Mouse (Mus musculus): ENCODE measurements at regions not wholly inside any gene's neighbourhood (a gene's known extent, or its start where the extent isn't known, plus 50 kb on each side); places are given as distances from the start of the nearest gene placed in this dataset.

- ATAC-seq (ENCODE audit: insufficient number of reproducible peaks, low FRiP score, low TSS enrichment, low read depth) = no peak
- Histone ChIP-seq H3K36me3 (ENCODE audit: control insufficient read depth, insufficient read depth, low read length) (no peaks in the 10 kb centered on the region), H3K4me3 (ENCODE audit: low read depth, low read length) (no peak overlapping the region), H3K9me3 (ENCODE audit: control insufficient read depth, low read length) (no peaks in the 10 kb centered on the region), H3K4me2 (ENCODE audit: low read depth, severe bottlenecking) (no peak overlapping the region), H3K4me1 (ENCODE audit: control insufficient read depth, insufficient read depth, low read length) (no peaks in the 10 kb centered on the region), H3K27me3 (ENCODE audit: control insufficient read depth, insufficient read depth, low read length) (no peaks in the 10 kb centered on the region), H3K9ac (ENCODE audit: low read length) (no peak overlapping the region), H3K27ac (replicated peaks; ENCODE audit: low read depth, low read length) (no peak overlapping the region)
- no peak for DNase-seq (ENCODE audit: low spot score)
- 92% methylated on average over 4 of the region's 4 CpGs for WGBS
Observed at GRCm38 (mm10) chr8:49543321-49543720, 699.6 kb upstream of the Tenm3 start.

- no peak overlapping the region for H3K4me3 ChIP-seq (ENCODE audit: low read depth, low read length)
- no peak for ATAC-seq (ENCODE audit: insufficient number of reproducible peaks, low FRiP score, low TSS enrichment, low read depth)
- WGBS = 63% methylated on average over 5 of the region's 5 CpGs
Observed at GRCm38 (mm10) chr8:49541337-49541736, 697.6 kb upstream of the Tenm3 start.

DNA sequence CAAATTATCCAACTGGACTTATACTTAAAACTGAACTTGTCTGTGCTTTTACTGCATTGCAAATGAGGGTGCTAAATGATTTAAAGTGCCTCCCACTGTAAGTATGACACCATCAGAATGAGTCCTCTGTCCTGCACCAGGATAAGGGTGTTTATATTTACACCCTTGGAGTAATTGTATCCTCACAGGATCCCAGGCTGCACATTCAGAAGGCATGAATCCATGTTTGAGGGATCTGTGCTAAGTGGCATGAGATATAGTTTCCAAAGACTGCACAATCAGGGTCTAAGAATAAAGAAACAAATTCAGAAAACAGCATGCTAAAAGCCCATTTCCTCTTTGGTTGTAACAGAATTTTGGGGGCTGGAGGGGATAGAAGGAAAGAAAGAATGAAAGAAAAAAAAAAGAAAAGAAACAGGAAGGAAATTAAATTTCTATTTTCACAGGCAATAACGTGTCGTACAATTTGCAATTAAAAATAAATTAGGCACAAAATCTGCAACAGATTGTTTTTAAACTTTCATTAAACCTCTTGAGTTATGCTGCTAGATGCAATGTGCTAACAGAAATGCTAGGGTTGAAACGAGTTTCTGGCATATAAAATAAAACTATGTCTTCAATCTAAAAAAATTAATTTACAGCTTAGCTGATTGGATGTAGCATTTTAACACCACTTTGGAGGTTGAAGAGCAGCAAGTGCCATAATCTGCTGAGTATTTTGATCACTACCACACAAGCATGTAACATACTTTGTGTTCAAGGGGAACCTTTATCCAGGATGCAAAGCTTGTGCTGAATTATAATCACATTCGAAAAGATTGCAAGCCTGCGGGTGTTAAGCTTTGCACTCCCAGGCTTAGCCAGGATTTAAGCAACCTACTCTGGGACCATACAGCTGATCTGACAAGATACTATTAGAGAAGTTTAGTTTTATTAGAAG lies 689.9 kb upstream of the Tenm3 start:
- ATAC-seq (ENCODE audit: insufficient number of reproducible peaks, low FRiP score, low TSS enrichment, low read depth) = no peak

More at GRCm38 (mm10) chr8:49541337-49541736, 697.6 kb upstream of the Tenm3 start:
- Histone ChIP-seq H3K4me1 (ENCODE audit: control insufficient read depth, insufficient read depth, low read length) (no peaks in the 10 kb centered on the region), H3K4me2 (ENCODE audit: low read depth, severe bottlenecking) (no peak overlapping the region), H3K9ac (ENCODE audit: low read length) (no peak overlapping the region), H3K27me3 (ENCODE audit: control insufficient read depth, insufficient read depth, low read length) (no peaks in the 10 kb centered on the region), H3K9me3 (ENCODE audit: control insufficient read depth, low read length) (no peaks in the 10 kb centered on the region), H3K36me3 (ENCODE audit: control insufficient read depth, insufficient read depth, low read length) (no peaks in the 10 kb centered on the region), H3K27ac (replicated peaks; ENCODE audit: low read depth, low read length) (no peak overlapping the region)
- no peak for DNase-seq (ENCODE audit: low spot score)

DNA sequence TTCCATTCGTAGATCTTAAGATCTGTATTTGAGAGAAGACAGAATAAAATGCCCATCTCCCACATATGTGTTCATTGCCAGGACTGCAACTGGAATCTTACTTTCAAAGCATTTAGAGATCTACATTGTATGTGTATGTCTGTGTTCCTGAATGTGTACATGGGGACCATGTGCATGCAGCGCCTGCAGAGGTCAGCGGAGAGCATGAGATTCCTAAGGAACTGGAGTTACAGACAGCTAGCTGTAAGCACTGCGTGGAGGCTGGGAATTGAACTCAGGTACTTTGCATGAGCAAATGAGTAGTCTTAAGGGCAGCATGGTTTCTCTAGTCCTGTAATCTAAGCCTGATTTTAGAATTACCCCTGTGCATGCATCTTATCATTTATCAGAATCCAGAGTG lies 685.5 kb upstream of the Tenm3 start:
- ATAC-seq (ENCODE audit: insufficient number of reproducible peaks, low FRiP score, low TSS enrichment, low read depth) (no peak), DNase-seq (ENCODE audit: low spot score) (peak; percentile 31)
- no peak overlapping the region for H3K4me3 ChIP-seq (ENCODE audit: low read depth, low read length)
- H3K9ac ChIP-seq (ENCODE audit: low read length) = no peak overlapping the region
- no peak overlapping the region for H3K27ac ChIP-seq (replicated peaks; ENCODE audit: low read depth, low read length)
- no peaks in the 10 kb centered on the region for H3K4me1 ChIP-seq (ENCODE audit: control insufficient read depth, insufficient read depth, low read length)
- no peaks in the 10 kb centered on the region for H3K9me3 ChIP-seq (ENCODE audit: control insufficient read depth, low read length)
- 79% methylated on average over 4 of the region's 4 CpGs for WGBS
- no peaks in the 10 kb centered on the region for H3K36me3 ChIP-seq (ENCODE audit: control insufficient read depth, insufficient read depth, low read length)
- H3K4me2 ChIP-seq (ENCODE audit: low read depth, severe bottlenecking) = no peak overlapping the region
- H3K27me3 ChIP-seq (ENCODE audit: control insufficient read depth, insufficient read depth, low read length) = no peaks in the 10 kb centered on the region

More for the DNA sequence above, 689.9 kb upstream of the Tenm3 start:
- H3K9ac ChIP-seq (ENCODE audit: low read length) = no peak overlapping the region
- no peak overlapping the region for H3K4me2 ChIP-seq (ENCODE audit: low read depth, severe bottlenecking)
- H3K36me3 ChIP-seq (ENCODE audit: control insufficient read depth, insufficient read depth, low read length) = no peaks in the 10 kb centered on the region
- no peaks in the 10 kb centered on the region for H3K4me1 ChIP-seq (ENCODE audit: control insufficient read depth, insufficient read depth, low read length)
- H3K9me3 ChIP-seq (ENCODE audit: control insufficient read depth, low read length) = no peaks in the 10 kb centered on the region
- H3K27me3 ChIP-seq (ENCODE audit: control insufficient read depth, insufficient read depth, low read length) = no peaks in the 10 kb centered on the region
- DNase-seq (ENCODE audit: low spot score) = no peak
- no peak overlapping the region for H3K27ac ChIP-seq (replicated peaks; ENCODE audit: low read depth, low read length)
- 53% methylated on average over 5 of the region's 5 CpGs for WGBS
- no peak overlapping the region for H3K4me3 ChIP-seq (ENCODE audit: low read depth, low read length)

DNA sequence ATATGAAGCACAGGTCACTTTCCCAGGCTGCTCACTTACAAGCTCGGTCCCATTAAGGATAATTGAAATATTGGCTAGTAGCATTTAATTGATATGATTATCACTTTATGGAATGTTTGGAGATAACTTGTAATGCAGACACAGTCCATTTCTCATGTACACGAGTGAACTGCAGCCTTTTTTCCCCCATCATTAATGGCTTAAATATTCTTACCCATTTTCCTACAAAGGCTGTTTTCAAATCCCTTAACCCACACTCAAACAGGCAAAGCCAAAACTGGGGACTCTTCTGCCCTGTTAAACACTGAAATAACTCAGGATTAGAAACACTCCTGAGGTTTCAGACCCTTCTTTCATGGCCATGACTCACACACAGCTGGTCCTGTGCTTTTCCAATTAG lies 649.2 kb upstream of the Tenm3 start:
- no peak overlapping the region for H3K4me3 ChIP-seq (ENCODE audit: low read depth, low read length)
- ATAC-seq (ENCODE audit: insufficient number of reproducible peaks, low FRiP score, low TSS enrichment, low read depth) (no peak), DNase-seq (ENCODE audit: low spot score) (no peak)
- H3K4me1 ChIP-seq (ENCODE audit: control insufficient read depth, insufficient read depth, low read length) = no peaks in the 10 kb centered on the region
- H3K4me2 ChIP-seq (ENCODE audit: low read depth, severe bottlenecking) = no peak overlapping the region
- H3K36me3 ChIP-seq (ENCODE audit: control insufficient read depth, insufficient read depth, low read length) = no peaks in the 10 kb centered on the region
- WGBS = 63% methylated on average over 2 of the region's 2 CpGs
- H3K9me3 ChIP-seq (ENCODE audit: control insufficient read depth, low read length) = no peaks in the 10 kb centered on the region
- no peak overlapping the region for H3K9ac ChIP-seq (ENCODE audit: low read length)
- no peaks in the 10 kb centered on the region for H3K27me3 ChIP-seq (ENCODE audit: control insufficient read depth, insufficient read depth, low read length)
- no peak overlapping the region for H3K27ac ChIP-seq (replicated peaks; ENCODE audit: low read depth, low read length)

DNA sequence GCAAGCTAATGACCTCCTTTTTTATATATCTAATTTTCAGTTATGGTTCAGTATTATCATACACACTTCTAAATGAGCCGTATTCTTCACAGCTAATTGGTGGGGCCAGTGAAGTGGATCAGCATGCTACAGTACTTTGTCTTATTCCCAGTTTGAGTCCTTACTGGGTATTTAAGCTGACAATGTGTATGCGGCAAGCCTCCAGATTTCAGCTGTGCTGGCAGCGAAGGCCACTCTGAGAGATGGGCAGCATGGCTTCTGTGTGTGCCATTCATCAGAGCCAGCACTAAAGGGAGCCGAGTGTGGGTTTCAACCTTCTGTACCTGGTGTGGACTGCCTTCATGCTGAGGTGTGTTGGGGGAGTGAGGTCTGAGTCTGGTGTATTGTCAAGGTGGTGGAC lies 641.5 kb upstream of the Tenm3 start:
- H3K36me3 ChIP-seq (ENCODE audit: control insufficient read depth, insufficient read depth, low read length) = no peaks in the 10 kb centered on the region
- no peaks in the 10 kb centered on the region for H3K27me3 ChIP-seq (ENCODE audit: control insufficient read depth, insufficient read depth, low read length)
- no peak overlapping the region for H3K4me2 ChIP-seq (ENCODE audit: low read depth, severe bottlenecking)
- H3K4me1 ChIP-seq (ENCODE audit: control insufficient read depth, insufficient read depth, low read length) = no peaks in the 10 kb centered on the region
- no peak for DNase-seq (ENCODE audit: low spot score)
- WGBS = 84% methylated on average over 4 of the region's 4 CpGs
- H3K9me3 ChIP-seq (ENCODE audit: control insufficient read depth, low read length) = no peaks in the 10 kb centered on the region
- H3K27ac ChIP-seq (replicated peaks; ENCODE audit: low read depth, low read length) = no peak overlapping the region
- no peak overlapping the region for H3K9ac ChIP-seq (ENCODE audit: low read length)
- no peak overlapping the region for H3K4me3 ChIP-seq (ENCODE audit: low read depth, low read length)
- no peak for ATAC-seq (ENCODE audit: insufficient number of reproducible peaks, low FRiP score, low TSS enrichment, low read depth)

DNA sequence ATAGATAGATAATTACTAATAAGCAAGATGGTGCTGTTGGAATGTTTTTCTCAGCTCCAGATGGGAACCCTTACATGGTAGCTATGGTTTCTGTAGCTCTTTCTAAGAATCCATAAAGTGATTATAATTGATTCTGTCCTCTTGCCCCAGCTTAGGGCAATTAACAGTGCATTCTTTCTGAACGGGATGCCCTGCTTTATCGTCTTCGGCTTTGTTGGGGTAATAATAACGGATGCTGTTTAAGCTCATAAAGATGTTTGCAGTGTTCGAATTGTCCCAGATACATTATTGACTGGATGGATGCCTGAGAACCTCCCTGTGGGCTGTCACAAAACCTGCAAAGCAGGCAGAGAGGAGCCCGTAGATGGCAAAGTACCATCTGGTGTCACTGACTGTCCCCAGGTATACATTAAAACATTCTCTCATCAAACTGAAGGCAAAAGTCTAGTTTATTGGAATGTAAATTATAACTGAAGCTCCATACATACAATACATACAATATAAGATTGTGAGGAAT lies 637.8 kb upstream of the Tenm3 start:
- Histone ChIP-seq H3K4me1 (ENCODE audit: control insufficient read depth, insufficient read depth, low read length) (no peaks in the 10 kb centered on the region), H3K9me3 (ENCODE audit: control insufficient read depth, low read length) (no peaks in the 10 kb centered on the region)
- WGBS = 80% methylated on average over 6 of the region's 6 CpGs

DNA sequence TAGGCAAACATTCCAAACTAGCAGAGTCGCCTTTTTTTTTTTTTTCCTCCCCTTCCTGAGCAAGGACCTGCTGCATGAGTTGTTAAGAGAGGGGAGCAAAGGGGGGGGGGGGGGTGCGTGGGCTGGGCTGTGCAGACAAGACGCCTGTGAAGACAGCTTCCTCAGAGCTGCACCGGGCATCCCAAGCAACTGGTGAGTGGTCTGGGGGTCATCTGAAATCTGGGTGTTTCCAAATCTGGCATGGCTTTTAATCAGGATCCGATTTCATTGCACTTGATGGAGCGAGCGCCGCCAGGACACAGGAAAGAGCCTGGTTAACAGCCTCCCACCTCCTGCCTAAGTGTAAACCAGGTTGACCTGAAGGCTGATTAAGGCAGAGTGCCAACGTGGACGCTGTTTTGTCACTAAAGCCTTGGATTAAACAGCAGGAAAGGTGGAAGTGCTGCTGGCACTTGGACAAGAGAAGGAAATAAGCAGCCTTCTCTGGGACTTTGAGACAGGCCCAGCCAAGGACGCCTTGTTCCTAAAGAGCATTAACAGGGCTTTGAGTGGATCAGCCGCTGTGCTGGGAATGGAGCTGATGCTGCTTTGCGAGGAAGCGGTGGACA lies 622.3 kb upstream of the Tenm3 start:
- no peak overlapping the region for H3K4me3 ChIP-seq (ENCODE audit: low read depth, low read length)

More for the DNA sequence above, 637.8 kb upstream of the Tenm3 start:
- Histone ChIP-seq H3K27me3 (ENCODE audit: control insufficient read depth, insufficient read depth, low read length) (no peaks in the 10 kb centered on the region), H3K4me3 (ENCODE audit: low read depth, low read length) (no peak overlapping the region), H3K36me3 (ENCODE audit: control insufficient read depth, insufficient read depth, low read length) (no peaks in the 10 kb centered on the region), H3K27ac (replicated peaks; ENCODE audit: low read depth, low read length) (no peak overlapping the region), H3K4me2 (ENCODE audit: low read depth, severe bottlenecking) (no peak overlapping the region), H3K9ac (ENCODE audit: low read length) (no peak overlapping the region)
- ATAC-seq (ENCODE audit: insufficient number of reproducible peaks, low FRiP score, low TSS enrichment, low read depth) (no peak), DNase-seq (ENCODE audit: low spot score) (no peak)

More for the DNA sequence above, 622.3 kb upstream of the Tenm3 start:
- Histone ChIP-seq H3K27ac (replicated peaks; ENCODE audit: low read depth, low read length) (no peak overlapping the region; the same call in 1 of the 2 replicates), H3K9ac (ENCODE audit: low read length) (no peak overlapping the region), H3K36me3 (ENCODE audit: control insufficient read depth, insufficient read depth, low read length) (no peaks in the 10 kb centered on the region), H3K4me1 (ENCODE audit: control insufficient read depth, insufficient read depth, low read length) (peaks cover 11% of the 10 kb centered on the region), H3K9me3 (ENCODE audit: control insufficient read depth, low read length) (no peaks in the 10 kb centered on the region), H3K27me3 (ENCODE audit: control insufficient read depth, insufficient read depth, low read length) (no peaks in the 10 kb centered on the region), H3K4me2 (ENCODE audit: low read depth, severe bottlenecking) (peak overlapping the region; percentile 27)
- 0 out of 2 replicates have a peak, but pooled peaks have one; percentile 67 for ATAC-seq (ENCODE audit: insufficient number of reproducible peaks, low FRiP score, low TSS enrichment, low read depth)
- 19% methylated on average over 14 of the region's 14 CpGs for WGBS
- DNase-seq (ENCODE audit: low spot score) = peak; percentile 43
